Mouse (Mus musculus) layer of hippocampus, postnatal 10 days (tissue): ENCODE data around the gene Styx. TPM values are rescaled to one million over a fixed set of nuclear protein-coding genes. Genes with fewer than 3 reads are reported as not detected.

Experiments
- DNase-seq, 2 experiments: peaks; one replicate each; pipeline ENCODE4 v3.0.0; 2021; ENCODE audit warnings: low spot score in 2 of 2
- total RNA-seq, 2 experiments: library from RNA; stranded (reverse); gene quantifications; 2 replicates each; pipeline ENCODE4 v1.2.3; 2021

The Styx gene
- total RNA-seq, 2 experiments from 2014 or later = 19.1 to 20.1 TPM

DNA sequence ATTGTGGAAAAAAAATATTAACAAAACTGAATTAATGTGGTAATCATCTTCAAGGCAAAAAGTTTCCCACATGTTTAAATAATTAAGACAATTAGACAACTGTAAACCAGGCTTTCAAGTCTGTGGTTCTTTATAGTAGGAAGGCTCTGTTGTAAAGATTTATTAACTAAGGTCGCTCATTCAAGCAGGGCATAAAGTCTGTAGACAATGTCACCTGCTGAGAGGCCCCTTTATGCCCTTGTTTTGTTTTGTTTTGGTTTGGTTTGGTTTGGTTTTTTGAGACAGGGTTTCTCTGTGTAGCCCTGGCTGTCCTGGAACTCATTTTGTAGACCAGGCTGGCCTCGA is 88.0 kb downstream of the Styx start:
- DNase-seq = no peak

DNA sequence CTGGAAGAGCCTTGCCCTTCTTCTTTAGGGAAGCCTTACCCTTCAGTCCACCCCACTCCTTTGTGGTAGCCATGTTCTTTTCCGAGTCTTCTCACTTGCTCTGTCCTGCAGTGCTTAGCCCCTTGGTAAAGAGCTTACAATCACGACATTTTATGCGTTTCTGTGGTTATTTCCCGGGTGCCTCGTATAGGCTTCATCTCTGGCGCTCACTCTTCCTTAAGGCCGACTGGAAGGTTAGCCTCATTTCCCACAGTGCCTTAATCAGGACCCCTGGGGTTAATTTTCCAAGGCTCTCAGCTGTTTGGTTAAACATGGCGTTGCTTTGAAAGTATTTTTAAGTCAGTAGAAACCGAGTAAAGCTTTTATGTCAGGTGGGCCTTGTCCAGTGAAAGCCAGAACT is 88.5 kb downstream of the Styx start:
- no peak for DNase-seq

DNA sequence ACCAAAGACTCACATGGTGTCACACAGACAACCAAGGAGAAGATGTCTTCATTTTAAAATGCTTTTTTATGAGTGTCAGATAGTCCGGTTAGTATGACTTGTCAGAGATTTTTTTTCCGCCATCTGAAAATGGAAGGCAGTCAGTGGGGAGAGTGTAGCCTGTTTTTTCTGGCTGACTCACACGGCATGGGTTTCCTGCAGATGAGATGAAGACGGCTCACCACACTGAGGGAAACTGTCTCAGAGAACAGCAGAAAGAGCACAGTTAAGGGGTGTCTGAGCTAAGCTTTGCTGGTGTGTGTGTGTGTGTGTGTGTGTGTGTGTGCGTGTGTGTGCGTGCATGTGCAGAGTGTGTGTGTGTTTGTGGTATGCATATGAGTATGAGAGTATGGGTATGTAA is 90.4 kb downstream of the Styx start:
- no peak for DNase-seq

DNA sequence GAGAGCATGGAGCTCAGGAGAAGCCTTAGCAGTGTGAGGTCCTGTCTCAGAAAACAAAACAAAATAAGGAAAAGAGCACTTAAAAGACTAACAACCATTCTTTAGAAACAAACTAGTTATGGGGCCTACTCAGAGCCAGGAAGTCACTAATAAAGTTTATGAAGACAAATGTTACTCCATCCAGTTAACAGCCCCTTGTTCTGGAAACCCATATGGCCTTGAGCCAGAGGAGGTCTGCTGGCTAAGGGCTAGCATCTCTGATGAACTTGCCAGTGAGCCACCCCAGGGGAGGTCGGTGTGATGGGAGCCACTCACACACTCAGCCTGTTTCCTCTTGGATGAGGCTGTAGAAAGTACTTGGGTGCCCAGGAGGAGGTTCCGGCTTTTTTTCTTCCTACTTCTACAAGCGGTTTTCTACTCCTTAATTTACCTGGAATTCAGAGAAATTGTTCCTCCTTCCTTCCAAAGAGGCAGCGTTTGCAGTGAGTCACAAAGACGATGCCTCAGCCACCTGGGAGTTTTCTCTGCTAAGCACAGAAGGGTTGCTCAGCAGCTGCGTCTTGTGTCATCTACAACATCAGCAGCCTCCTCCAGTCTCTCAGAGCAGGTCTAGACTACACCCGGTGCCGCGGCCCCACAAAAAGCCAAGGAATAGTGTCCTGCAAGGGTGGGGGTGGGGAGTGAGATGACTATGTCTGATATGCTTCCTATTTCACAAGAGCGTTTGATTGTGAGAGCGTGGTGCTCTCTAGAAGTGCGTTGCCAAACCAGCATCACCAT is 92.1 kb downstream of the Styx start:
- no peak for DNase-seq

DNA sequence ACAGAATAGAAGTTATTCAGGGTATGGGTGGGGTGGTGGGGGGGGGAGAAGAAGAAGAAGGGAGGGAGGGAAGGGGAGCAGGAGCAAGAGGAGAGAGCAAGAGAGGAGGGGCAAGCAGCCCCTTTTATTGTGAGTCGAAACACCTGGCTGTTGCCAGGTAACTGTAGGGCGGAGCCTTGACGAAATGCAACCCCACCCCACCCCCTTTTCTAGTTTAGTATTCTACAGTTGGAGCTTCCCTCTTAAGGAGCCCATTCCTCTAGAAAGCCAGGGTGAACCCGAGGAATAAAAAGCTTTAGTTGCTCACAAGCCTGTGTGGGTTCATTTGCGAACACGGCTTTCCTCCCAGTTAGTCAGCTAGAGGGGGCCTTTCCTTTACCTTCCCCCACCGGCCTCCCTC is 94.0 kb downstream of the Styx start:
- DNase-seq = no peak

DNA sequence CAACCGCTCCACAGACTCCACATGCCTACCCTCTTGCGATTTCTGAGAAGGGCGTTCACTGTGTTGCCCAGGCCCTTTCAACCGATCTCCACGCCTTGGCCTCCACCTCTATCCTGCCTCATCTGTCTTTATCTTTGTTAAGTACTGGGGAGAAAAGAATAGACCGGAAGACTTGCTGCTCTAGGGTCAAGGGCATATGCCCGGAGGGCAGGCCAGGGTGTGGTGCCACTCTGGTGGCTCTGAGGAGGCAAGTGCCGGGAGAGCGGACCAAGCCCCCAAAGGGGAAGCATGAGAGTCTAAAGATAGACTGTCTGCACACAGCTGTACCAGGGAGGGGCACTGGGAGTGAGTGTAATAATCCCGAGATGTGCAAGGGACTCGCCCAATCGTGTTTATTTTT is 94.6 kb downstream of the Styx start:
- DNase-seq = no peak

DNA sequence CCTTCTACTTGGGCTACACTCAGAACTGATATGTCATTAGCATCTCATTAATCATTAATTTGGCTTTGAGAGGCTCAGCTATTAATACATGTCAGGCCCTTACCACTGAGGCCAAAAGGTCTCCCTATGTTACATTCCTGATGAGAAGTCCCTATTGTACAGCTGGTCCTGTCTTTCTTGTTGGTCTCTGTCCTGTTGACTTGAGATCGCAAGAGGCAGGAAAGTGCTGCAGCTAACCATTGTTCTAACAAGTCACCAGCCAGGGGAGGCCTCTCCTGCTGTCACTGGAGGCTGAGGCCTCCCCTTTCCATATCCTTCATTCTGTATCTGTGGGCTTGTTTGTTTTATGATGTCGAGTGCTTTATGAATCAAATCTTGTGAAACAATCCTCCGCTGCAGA is 95.9 kb downstream of the Styx start:
- no peak for DNase-seq

DNA sequence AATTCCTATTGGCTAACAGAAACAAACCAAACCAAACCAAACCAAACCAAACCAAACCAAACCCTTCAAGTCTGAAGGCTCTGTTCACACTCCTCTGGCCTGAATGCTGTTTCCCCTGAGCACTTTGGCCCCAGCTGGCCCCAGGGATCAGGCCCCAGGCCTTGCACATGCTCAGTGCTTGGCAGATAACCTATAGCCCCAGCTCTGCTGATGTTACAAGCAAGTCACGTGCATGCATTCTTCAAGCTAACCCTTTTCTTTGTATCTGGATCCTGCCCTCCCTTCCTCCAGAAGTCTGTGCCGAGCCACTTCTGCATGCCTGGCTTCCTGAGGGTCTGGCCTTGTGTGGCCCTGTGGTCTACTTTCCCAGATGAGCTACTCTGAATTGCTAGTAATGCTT is 100.2 kb downstream of the Styx start:
- DNase-seq = no peak

DNA sequence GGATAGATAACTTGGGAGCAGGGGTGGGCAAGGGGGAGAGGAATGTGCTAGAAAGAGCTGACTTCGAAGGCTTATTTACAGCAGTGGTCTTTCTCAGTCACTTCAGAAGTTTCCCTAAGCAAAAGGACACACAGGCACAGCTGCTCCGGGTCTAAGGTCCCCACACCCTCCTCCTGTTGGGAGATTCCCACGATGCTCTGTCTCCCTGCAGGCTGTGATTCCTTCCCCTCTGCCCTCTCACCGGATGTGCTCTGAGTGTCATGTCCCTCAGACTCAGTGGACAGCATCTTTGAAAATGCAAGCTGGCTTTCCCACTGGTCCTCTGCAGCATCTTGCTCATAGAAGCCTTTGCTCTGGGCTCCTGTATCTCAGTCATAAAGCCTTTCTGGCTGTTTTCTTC is 101.3 kb downstream of the Styx start:
- DNase-seq = no peak

DNA sequence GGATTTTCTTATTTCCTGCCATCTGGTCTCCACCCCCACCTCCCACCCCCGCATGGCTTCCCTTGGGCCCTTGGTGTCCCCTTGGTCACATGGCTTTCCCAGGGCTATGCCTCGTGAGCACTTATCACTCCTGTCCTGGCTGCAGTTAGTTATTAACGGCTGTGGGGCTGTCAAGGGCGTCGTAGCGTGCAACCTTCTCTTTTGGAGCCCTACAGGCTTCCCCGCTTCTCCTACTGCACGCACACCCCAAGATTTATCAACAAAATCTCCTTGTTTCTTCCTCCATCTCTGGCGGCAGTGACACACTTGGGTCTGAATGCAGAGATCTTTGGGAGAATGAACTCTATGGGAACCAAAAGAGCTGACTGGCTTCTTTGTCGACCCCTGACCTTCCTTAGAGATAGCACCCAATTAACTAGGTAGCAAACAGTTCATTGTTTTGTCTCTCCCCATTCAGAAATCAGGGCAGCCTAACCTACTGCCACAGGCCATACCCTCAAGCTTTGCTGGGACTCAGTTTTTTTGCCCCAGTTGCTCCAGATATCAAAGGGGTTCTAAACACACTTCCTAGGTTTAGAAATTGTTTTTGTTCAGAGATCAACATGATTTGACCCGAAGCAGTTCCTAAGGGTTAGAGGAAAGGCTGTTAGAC is 102.1 kb downstream of the Styx start:
- no peak for DNase-seq

DNA sequence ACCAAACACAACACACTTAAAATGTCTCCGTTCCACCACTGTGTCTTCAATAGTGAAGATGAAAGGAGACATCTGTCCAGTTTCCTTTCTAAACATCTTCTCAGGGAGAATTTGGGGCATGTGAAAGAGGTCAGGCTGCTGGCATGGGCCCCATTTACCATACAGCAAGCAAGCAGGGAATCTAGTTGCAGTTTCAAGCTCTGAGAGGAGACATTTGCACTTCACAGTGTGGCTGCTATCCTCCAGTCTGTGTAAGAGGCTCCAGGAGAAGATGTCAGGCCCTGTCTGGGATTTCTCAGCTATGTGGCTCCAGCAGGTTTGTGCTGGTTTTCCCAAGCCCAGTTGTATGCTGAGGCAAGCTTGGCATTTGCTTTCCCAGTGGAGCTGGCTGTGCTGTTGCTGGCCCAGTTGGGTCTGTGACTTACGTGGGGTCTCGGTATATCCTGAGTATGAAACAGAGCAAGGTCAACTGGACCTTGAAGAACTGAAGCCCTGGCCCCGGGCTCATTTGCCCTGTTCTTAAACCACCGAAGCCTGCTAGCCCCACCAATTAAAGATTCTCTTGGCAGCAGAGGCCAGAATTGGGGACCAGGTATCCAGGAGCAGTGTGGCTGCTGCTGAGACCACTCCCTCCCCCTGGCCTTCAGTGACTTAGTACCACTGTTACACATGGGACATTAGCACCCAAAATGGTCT is 102.8 kb downstream of the Styx start:
- no peak for DNase-seq

DNA sequence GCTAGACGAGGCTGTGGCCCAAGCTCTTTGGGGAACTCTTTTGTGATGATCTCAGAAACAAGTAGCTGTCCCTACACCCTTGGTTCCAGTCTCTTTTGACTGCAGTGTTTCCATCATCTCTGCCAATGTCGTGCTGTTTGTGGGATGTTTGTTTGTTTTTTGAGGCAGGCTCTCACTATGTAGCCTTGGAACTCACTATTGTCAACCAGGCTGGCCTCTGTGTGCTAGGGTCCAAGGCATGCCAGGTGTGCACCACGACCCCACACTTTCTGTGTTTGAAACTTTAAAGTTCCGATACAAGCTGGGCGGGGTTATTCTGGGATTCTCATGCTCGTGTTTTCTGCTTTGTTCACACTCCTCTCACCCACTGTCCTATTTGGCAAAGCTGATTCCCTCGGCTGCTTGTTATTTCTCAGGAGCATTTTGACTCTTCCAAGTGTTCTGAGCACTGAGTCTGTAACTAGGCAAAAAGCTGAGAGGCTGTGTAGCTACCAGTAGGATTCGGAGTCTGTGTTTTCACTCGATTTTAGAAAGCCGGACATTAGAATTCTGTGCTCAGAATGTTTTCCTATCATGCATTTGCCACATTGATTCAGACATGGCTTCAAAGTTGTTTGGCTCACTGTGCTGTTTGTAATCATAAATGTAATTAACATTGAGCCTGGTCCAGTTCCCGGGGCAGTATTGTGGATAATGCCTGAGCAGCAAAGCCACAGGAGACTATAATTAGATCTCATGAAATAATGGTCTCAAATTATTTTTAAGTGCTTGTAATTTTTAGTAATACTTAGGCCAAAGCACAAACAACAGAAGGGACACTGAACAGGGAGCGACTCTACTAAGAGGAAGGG is 105.0 kb downstream of the Styx start:
- DNase-seq = peak in 1 of 2 experiments; percentile 18

DNA sequence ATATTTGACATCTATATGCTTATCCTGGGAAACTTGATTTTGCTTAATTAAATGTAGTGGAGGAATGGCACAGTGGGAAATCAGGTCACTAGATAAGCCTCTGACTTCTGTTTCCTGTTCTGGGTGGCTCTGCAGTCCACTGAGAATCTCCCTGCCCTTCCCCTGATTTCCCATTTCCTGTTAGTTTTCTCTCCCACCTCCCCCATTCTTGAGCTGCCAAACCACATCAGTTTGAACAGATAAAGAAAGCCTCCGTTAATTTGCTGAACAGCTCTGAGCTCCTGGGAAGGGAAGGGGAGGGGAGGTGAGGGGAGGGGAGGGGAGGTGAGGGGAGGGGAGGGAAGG is 105.6 kb downstream of the Styx start:
- DNase-seq = no peak

DNA sequence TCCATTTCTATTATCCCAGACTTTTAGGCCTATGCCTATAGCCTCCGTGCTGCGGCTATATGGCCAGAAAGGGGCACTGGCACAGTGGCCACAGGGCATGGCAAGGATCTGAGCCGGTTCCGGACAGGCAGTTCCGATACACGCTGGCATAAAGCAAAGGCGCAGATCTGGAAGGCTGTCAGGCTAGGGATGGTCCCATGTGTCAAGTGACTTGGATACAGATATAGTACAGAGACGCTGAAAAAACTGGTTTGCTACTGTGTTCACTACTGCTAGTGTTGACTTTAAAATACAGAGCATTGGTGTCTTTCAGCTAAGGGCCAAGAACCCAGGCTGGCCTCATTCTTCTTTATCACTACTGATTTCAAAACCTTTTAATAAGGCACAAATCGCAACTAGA is 106.1 kb downstream of the Styx start:
- DNase-seq = peak in 1 of 2 experiments; percentile 26

DNA sequence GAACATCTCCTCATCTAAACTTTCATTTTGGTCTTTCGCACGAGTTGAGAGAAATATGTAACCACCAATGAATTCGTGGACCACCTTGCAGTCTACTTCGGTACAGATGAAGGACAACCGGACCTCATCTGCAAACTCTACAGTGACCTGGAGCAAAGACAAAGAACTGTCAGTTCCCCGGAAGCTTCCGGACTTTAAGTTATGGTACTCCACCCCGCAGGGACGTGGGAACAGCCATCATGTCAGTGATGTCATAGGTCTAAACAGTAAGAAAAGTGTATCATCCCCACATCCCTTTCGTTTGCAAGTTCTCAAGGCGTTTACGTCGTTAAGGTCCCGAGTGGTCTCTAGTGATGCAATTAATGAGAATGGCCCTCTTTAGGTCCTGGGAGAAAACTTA is 109.0 kb downstream of the Styx start:
- no peak for DNase-seq

DNA sequence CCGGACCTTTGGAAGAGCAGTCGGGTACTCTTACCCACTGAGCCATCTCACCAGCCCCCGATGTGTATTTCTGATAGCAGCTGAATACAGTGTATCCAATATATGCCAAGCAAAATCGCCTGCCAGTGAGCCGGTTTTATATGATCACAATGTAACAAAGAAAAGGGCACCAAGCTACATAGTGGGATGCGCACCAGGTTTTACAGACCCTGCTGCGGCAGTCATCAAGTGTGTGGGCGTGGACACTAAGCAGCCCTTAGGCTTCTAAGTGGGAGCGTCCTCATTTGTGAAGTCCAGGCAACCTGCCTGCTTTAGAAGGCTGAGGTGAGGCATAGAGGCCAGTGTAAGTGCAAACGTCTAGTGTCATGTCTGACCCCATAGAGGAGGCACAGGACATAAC is 109.6 kb downstream of the Styx start:
- no peak for DNase-seq

DNA sequence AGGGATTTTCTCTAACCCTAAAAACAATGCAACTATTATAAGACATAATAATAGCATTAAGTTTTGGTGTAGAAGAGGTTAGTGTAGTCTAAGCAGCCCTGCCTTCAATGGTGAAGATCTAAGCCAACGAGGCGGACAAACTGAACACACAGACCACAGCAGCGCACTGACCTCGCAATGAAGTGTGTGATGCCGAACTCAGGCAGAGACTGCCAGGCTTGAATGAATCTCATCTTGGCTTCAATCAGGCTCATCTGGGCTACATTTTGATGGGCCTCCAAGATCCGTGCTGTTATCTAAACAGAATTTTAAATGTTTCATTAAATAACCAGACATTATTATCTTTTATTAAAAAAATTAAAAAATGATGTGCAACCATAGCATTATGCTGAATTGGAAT is 111.1 kb downstream of the Styx start:
- DNase-seq = no peak

DNA sequence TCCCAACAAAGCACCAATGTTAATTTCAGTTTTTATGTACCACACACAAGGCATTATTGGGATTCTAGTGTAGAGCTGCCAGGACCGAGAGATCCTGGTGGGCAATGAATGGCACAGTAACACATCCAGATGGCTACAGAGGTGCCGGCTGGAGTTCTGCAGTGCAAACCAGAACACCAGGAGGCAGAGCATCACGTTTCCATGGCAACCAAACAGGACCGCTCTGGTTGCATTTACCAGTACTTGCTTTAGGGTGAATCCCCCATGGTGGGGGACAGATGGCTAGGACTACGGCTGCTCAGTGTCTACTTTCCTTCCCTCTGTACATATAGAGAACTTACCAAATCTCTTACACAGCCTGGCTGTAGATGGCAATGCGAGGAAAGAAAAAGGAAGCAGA is 111.5 kb downstream of the Styx start:
- peak in 1 of 2 experiments; percentile 60 for DNase-seq

DNA sequence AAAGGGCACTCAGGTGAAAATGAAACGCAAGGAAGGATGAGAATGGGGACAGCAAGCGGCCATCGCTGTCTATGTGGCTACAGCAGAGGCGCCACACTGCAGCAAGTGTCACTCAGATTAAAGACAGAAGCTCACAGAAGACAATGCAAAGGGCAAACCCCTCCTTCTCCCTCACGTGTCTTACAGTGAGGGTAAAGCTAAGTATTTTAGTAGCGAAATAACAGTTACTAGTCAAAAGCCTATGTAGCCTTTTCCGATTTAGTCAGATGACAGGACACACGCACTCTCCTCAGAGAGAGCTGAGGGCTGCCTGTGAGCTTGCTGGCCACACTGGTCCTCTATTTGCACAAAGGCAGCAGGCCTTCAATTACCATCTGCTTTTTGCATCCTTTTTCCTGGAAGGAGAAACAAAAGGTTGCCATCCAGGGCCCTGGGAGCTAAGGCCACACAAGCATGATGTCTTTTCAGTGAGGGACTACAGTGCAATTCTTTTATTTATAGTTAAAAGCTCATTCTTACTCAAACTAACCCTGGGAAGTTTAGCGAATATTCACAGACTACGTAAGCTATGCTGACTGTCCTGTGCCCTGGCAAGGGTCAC is 112.1 kb downstream of the Styx start:
- no peak for DNase-seq

DNA sequence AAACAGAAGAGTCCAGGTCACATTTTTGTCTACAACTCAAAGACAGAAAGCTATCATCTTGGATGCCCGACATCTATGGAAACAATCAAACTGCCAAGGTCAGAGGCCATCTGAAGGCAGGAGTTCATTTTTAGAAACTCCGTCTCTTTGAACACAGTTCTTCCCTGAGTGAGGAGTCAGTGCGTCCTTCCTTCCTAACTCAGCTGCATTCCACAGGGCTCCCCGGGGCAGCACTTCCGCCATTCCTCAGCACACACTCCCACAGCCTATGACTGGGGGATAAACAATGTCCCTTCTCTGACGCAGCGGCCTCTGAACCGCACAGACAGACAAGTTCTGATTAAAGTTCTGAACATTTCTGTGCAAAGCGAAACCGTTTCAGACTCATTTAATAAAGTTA is 112.7 kb downstream of the Styx start:
- no peak for DNase-seq
